Mouse (Mus musculus) lung, embryonic 16.5 days (tissue): ENCODE measurements at regions not wholly inside any gene's neighbourhood (a gene's known extent, or its start where the extent isn't known, plus 50 kb on each side); places are given as distances from the start of the nearest gene placed in this dataset.

Experiments used
- ATAC-seq: fragments of 200-750 bp; cut with Nextera tagmentation; 2 replicates; pipeline ENCODE4 v1.8.0; 2017; ENCODE audit warnings: low read depth, mild to moderate bottlenecking, moderate library complexity
- H3K27ac ChIP-seq: fragments of 300-500 bp; sonication (generic); 2 replicates; pipeline ENCODE4 v1.5.1; 2014; ENCODE audit warnings: mild to moderate bottlenecking, control low read depth, low read length
- H3K27me3 ChIP-seq: fragments of 300-500 bp; sonication (generic); 2 replicates; pipeline ENCODE4 v1.6.1; 2014; ENCODE audit warnings: low read depth, low read length, mixed read lengths; ENCODE audit not compliant: control insufficient read depth, insufficient read depth
- H3K36me3 ChIP-seq: fragments of 300-500 bp; sonication (generic); 2 replicates; pipeline ENCODE4 v1.6.1; 2014; ENCODE audit warnings: low read length; ENCODE audit not compliant: control insufficient read depth, insufficient read depth
- H3K4me1 ChIP-seq: fragments of 300-500 bp; sonication (generic); replicated peaks from 2 replicates; pipeline ENCODE4 v1.6.1; 2014; ENCODE audit warnings: low read length, mixed read lengths; ENCODE audit not compliant: control insufficient read depth, insufficient read depth
- H3K4me2 ChIP-seq: fragments of 300-500 bp; sonication (generic); 2 replicates; pipeline ENCODE4 v1.6.1; 2014; ENCODE audit warnings: low read depth, low read length, control low read depth
- H3K4me3 ChIP-seq: fragments of 300-500 bp; sonication (generic); 2 replicates; pipeline ENCODE4 v1.5.1; 2014; ENCODE audit warnings: mild to moderate bottlenecking, low read length, control low read depth
- H3K9ac ChIP-seq: fragments of 300-500 bp; sonication (generic); 2 replicates; pipeline ENCODE4 v1.6.1; 2014; ENCODE audit warnings: low read length, control low read depth
- H3K9me3 ChIP-seq: fragments of 300-500 bp; sonication (generic); 2 replicates; pipeline ENCODE4 v1.6.1; 2016; ENCODE audit warnings: low read length; ENCODE audit not compliant: control insufficient read depth
- WGBS: fragments of 180-500 bp; shearing (Covaris S2); extraction: QIAGEN DNeasy Blood & Tissue Kit; methylation state at CpG from one replicate; pipeline ENCODE4 v1.1.7; 2014; 5-methylcytosine and 5-hydroxymethylcytosine counted together

DNA sequence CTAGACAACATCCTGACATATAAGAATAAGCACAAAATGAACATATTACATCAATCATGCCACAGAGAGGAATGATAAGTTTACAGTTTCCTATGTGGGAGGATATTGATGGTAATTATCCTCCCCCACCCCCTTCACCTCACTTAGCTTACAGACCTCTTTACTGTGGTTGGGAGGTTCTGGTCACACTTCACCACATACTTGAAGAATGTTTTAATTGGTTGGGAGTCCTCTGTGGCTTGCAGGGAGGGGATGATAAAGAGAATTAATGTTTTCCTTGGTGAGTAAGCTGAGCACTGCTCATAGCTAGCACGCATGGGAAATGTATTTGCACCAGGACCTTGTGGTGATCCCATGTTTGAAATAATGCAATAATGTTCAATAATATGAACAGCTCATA, 468.5 kb downstream of the Hsfy2 start:
- Histone ChIP-seq H3K9ac (no peak overlapping the region), H3K27ac (no peak overlapping the region), H3K4me2 (no peak overlapping the region), H3K36me3 (no peaks in the 10 kb centered on the region), H3K27me3 (no peaks in the 10 kb centered on the region), H3K9me3 (no peaks in the 10 kb centered on the region), H3K4me1 (no peaks in the 10 kb centered on the region), H3K4me3 (no peak overlapping the region)
- ATAC-seq: no peak
- 57% methylated on average over 1 of the region's 1 CpGs for WGBS

DNA sequence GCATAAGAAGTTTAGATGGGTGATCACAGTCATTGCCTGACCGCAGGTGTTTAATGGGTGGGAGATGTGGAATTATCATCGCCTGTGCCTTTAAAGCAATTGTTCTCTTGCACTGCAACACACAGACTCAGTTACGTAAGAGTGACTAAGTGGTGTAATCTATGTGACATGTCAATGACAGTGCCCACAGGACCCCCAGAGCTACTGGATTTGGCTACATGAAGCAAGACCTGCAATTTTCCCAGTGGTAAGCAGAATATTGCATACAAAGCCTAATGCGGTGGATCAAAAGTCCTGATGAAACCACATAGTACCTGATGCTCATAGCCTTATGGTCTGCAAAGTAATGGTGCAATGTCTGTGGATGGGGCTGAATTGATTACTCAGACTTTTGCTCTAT, 469.2 kb downstream of the Hsfy2 start:
- Histone ChIP-seq H3K4me2 (no peak overlapping the region), H3K36me3 (no peaks in the 10 kb centered on the region), H3K9ac (no peak overlapping the region), H3K4me1 (no peaks in the 10 kb centered on the region), H3K4me3 (no peak overlapping the region), H3K27me3 (no peaks in the 10 kb centered on the region), H3K9me3 (no peaks in the 10 kb centered on the region), H3K27ac (no peak overlapping the region)
- 85% methylated on average over 4 of the region's 4 CpGs for WGBS
- no peak for ATAC-seq

DNA sequence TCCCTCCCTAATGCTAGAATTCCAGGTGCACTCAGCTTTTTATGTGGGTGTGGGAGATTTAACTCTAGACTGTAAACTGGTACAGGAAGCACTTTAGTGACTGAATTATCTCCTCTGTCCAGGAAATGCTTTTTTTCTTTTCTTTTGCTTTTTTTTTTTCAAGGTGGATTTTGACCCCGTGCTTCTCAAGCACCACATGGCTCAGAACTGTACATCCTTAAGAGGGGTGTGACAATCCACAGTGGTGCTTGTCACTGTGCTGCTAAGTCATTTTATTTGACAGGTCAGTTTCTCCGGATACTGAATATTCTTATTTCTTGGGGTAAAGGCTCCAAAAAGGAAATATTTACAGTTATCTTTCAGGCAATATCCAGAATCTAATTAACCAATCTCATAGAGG, 472.0 kb downstream of the Hsfy2 start:
- no peaks in the 10 kb centered on the region for H3K4me1 ChIP-seq
- no peaks in the 10 kb centered on the region for H3K27me3 ChIP-seq
- no peak for ATAC-seq
- H3K4me2 ChIP-seq: no peak overlapping the region
- no peak overlapping the region for H3K4me3 ChIP-seq
- no peak overlapping the region for H3K9ac ChIP-seq
- 55% methylated on average over 2 of the region's 2 CpGs for WGBS
- no peaks in the 10 kb centered on the region for H3K36me3 ChIP-seq
- no peaks in the 10 kb centered on the region for H3K9me3 ChIP-seq
- H3K27ac ChIP-seq: no peak overlapping the region

DNA sequence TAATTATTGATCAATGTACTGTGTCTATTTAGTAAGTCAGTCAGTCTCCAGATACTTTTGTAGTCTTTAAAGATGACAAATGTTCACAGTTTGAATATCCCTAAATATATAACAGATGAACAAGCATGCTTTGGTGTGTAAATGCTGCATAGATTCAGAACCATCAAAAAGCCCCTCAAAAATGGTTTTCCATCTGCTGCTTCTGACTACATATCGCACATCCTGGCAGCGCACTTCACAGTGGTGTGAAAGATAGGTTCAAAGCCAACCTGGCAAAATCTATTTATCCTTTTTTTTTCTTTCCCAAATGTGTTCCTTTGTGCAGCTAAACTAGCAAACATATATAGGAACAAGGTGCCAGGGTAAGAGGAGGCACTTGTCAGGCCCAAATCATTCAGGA, 472.9 kb downstream of the Hsfy2 start:
- H3K9ac ChIP-seq: no peak overlapping the region
- no peak overlapping the region for H3K4me2 ChIP-seq
- no peaks in the 10 kb centered on the region for H3K36me3 ChIP-seq
- WGBS: 90% methylated on average over 2 of the region's 2 CpGs
- no peaks in the 10 kb centered on the region for H3K27me3 ChIP-seq
- no peak overlapping the region for H3K27ac ChIP-seq
- no peaks in the 10 kb centered on the region for H3K9me3 ChIP-seq
- no peaks in the 10 kb centered on the region for H3K4me1 ChIP-seq
- no peak overlapping the region for H3K4me3 ChIP-seq
- ATAC-seq: no peak

DNA sequence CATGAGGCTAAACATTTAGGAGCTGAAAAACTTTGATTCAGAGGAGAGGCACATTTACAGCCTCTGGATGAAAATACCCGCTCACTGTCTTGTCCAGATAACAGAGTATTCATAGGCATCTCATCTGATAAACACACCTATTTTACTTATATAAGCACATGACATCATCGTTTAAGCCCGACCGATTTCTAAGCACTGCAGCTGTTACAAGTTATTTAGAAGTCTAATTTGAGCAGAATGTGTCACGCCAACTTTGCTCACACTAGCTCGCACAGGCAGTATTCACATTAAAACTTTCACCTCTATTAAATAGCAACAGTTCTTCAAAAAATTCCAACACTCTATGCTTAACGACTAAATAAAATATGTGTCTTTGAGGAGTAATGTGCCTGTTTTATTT, 506.3 kb downstream of the Hsfy2 start:
- no peak for ATAC-seq
- H3K9ac ChIP-seq: no peak overlapping the region
- H3K9me3 ChIP-seq: no peaks in the 10 kb centered on the region
- H3K27ac ChIP-seq: no peak overlapping the region
- H3K4me3 ChIP-seq: no peak overlapping the region
- H3K4me2 ChIP-seq: no peak overlapping the region
- WGBS: 56% methylated on average over 7 of the region's 7 CpGs
- H3K4me1 ChIP-seq: no peaks in the 10 kb centered on the region
- H3K27me3 ChIP-seq: no peaks in the 10 kb centered on the region
- no peaks in the 10 kb centered on the region for H3K36me3 ChIP-seq

DNA sequence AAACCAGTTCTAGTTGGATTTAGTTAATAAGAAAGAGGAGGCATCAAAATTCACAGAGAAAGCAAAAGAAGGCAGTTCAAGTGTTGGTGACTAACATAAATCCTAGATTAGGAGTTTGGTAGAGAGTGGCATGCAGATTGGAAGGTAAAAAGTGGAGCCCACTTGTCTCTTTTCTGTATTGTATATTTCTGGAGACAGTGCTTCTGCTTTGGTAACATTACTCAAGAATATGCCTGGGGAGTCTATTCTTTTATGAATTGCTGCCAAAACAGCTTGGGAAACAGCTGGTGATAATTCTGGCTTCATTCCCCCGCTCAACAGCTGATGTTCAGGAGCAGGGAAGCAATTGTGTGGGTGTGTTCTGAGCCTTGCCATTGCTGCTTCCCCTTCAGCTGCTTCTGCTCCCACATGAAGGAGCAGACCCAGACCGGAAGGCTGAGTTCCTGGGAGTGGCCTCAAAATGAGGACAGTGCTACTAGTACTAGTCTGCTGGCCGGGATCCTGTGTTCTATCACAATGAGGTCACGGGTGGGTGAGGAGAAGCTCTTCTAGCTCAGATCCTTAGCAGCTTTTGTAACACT, 547.9 kb downstream of the Hsfy2 start:
- 15% methylated on average over 4 of the region's 4 CpGs for WGBS
- H3K27me3 ChIP-seq: no peaks in the 10 kb centered on the region
- no peaks in the 10 kb centered on the region for H3K9me3 ChIP-seq
- no peak overlapping the region for H3K9ac ChIP-seq
- ATAC-seq: peak; percentile 95
- H3K4me3 ChIP-seq: no peak overlapping the region
- 0 out of 2 replicates have a peak, but pooled peaks cover 4% of the 10 kb centered on the region for H3K4me1 ChIP-seq
- H3K4me2 ChIP-seq: no peak overlapping the region
- H3K27ac ChIP-seq: peak overlapping the region; percentile 7; the same call in 1 of the 2 replicates
- H3K36me3 ChIP-seq: no peaks in the 10 kb centered on the region

DNA sequence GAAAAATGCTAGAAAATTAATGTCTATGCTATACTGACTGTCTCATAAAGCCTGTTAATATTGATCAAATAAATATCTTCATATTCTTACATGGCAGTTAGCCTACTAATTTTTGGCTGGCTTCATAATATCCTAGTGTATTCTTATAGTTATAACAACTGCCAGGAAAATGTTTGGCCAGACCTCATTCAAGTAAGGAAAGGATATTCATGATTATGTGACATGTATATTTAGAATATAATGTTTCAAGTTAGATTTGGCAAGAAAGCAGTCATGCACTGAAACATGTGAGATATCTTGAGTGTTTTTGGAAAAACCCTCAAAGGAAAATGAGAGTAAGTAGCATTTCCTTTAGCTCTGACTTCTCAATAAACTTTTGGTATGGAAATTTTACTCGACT, 548.9 kb downstream of the Hsfy2 start:
- ATAC-seq: peak; percentile 63
- H3K27me3 ChIP-seq: no peaks in the 10 kb centered on the region

DNA sequence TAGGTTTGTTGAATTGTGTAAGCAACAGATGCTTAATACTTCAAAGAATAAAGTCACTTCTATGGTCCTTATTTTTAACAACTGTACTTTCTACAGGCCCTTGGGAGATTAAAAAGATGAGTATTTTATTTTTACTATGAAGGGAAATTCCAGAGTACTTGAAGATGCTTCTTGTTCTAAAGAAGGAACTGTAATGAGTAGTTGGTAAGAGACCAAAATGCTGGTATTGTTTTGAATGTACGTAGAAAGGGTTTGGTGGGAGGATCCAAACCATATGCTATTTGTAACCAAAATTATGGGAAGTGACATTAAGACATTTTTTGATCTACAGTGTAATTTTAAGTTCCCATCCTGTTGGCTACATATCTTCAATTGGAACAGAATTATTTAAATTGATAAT, 560.5 kb downstream of the Hsfy2 start:
- Histone ChIP-seq H3K27me3 (no peaks in the 10 kb centered on the region), H3K9me3 (no peaks in the 10 kb centered on the region), H3K27ac (no peak overlapping the region), H3K9ac (no peak overlapping the region), H3K4me1 (no peaks in the 10 kb centered on the region), H3K36me3 (no peaks in the 10 kb centered on the region), H3K4me2 (no peak overlapping the region), H3K4me3 (no peak overlapping the region)
- WGBS: 63% methylated on average over 1 of the region's 1 CpGs
- ATAC-seq: no peak

More for the DNA sequence above, 548.9 kb downstream of the Hsfy2 start:
- Histone ChIP-seq H3K9ac (no peak overlapping the region), H3K27ac (no peak overlapping the region), H3K9me3 (no peaks in the 10 kb centered on the region), H3K36me3 (no peaks in the 10 kb centered on the region), H3K4me1 (0 out of 2 replicates have a peak, but pooled peaks cover 4% of the 10 kb centered on the region), H3K4me3 (no peak overlapping the region), H3K4me2 (no peak overlapping the region)
- 26% methylated on average over 1 of the region's 1 CpGs for WGBS

DNA sequence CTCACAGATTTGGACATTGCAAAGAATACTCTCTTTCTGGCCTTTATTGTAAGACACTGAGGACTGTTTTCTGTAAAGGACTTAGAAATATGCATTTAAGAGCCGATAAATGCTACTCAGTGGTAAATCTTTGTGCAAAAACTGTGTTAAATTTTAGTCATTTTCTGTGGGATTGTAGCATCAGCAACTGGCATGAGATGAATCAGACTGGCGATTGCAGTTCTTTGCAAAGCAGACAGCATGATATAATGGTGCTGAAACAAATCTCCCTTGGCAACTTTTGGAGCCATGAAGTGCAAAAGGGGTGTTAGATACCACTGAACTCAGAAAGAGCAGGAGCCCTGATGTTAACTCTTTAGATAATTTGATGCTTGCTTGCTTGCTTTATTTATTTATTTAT, 565.0 kb downstream of the Hsfy2 start:
- Histone ChIP-seq H3K36me3 (no peaks in the 10 kb centered on the region), H3K27me3 (no peaks in the 10 kb centered on the region), H3K27ac (no peak overlapping the region), H3K9ac (no peak overlapping the region), H3K4me1 (no peaks in the 10 kb centered on the region), H3K9me3 (no peaks in the 10 kb centered on the region), H3K4me2 (no peak overlapping the region), H3K4me3 (no peak overlapping the region)
- 77% methylated on average over 2 of the region's 2 CpGs for WGBS
- ATAC-seq: no peak

DNA sequence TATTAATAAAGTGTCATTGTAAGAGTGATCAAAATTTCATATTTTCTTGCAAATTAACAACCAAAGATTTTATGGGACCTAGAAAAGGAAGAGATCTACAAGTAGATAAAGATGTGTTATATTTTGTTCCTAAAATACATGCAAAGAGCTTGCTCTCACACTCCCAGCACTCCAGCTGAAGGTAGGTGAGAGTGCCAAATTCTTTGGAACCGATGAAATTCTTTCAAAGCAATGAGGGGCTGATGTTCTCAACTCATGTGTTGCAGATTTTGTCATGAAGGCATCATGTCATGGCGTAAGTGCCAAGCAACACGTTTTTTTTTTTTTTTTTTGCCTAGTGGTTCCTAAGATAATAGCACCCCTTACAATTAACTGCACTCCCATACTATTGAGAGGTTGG, 573.8 kb downstream of the Hsfy2 start:
- H3K27me3 ChIP-seq: no peaks in the 10 kb centered on the region
- no peak overlapping the region for H3K9ac ChIP-seq
- H3K4me1 ChIP-seq: no peaks in the 10 kb centered on the region
- no peaks in the 10 kb centered on the region for H3K36me3 ChIP-seq
- no peaks in the 10 kb centered on the region for H3K9me3 ChIP-seq
- H3K4me3 ChIP-seq: no peak overlapping the region
- no peak for ATAC-seq
- 68% methylated on average over 3 of the region's 3 CpGs for WGBS
- H3K27ac ChIP-seq: no peak overlapping the region
- H3K4me2 ChIP-seq: no peak overlapping the region
